ENCODE assay signal across 15 mouse cellular contexts in the genomic region with DNA sequence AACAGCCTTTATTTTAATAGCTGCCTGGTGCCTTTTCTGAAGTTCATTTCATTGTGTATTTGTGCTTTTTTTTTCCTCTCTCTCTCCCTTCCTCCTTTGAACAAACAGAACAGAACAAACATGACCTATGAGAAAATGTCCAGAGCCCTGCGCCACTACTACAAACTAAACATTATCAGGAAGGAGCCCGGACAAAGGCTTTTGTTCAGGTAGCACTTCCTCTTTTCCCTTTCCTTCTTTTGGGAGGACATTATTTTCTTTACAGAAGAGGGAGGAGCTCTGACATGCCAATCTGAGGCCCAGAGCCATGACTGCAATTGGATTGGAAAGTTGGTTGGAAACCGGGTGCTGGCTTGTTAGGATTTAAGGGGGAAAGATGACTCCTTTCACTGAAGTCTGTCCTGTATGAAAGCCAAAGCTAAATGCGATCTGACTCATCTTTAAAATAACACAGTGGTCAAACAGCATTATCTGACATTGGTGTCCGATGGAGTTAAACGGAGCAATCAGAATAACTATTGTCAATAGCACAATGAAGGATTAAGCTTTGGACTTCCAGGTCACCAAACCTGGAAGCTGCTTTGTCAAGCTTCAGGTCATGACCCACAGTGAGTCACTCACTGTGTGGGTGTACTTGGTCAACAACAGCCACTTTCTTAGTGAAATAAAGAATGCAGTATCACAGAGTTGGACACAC.
A peak's percentile ranks its signal among the peaks of the same experiment; 100 is the strongest.
DNase-seq lines count a peak whose midpoint lies in the region; ATAC-seq and TF ChIP-seq lines count a peak whose summit lies in the region.
"Had no signal": no experiment of that assay in that cellular context is flagged by ENCODE, and none has a peak within 500 bp of the region (broad histone marks: within the 10 kb centered on the region; RNA-seq: fewer than 3 reads in every experiment).

No protein-coding gene starts in this region.

- peak; percentile 28 for ATAC-seq in lung, postnatal 0 days
- ATAC-seq in liver, embryonic 12.5 days, result 0 out of 2 replicates have a peak, but pooled peaks have one; percentile 30
- ATAC-seq: forebrain, embryonic 15.5 days; midbrain, embryonic 13.5 days had no signal

- WGBS in heart, embryonic 10.5 days, result 73% methylated on average over 6 of the region's 6 CpGs
- 53% methylated on average over 6 of the region's 6 CpGs for WGBS in lung, postnatal 0 days
- 72% methylated on average over 6 of the region's 6 CpGs for WGBS in liver, embryonic 12.5 days (ENCODE audit: insufficient replicate concordance)

- no peak for DNase-seq in heart, embryonic 10.5 days (ENCODE audit: low spot score)
- DNase-seq in heart, adult 9 months (ENCODE audit: low spot score in 2 of 2), result no peak
- DNase-seq in lung, postnatal 0 days (ENCODE audit: low spot score), result peak; percentile 54
- DNase-seq in lung, postnatal 10 days, result no peak
- no peak for DNase-seq in layer of hippocampus, postnatal 36 days
- DNase-seq in cerebellum, postnatal 25 days, result no peak
- no peak for DNase-seq in thymus, postnatal 4 days
- DNase-seq: cerebellum, adult 8-10 months; kidney, adult 9 months; layer of hippocampus, adult 9-11 months; right cerebral cortex, adult 18-20 months had no signal

- peaks cover 3% of the 10 kb centered on the region; the same call in 1 of the 2 replicates for H3K9me3 ChIP-seq in heart, embryonic 10.5 days
- no peaks in the 10 kb centered on the region for H3K9me3 ChIP-seq in lung, postnatal 0 days (ENCODE audit: low read length)
- no peaks in the 10 kb centered on the region for H3K9me3 ChIP-seq in liver, embryonic 12.5 days (replicated peaks)
- H3K9me3 ChIP-seq: forebrain, embryonic 15.5 days; midbrain, embryonic 13.5 days had no signal

- 0 out of 2 replicates have a peak, but pooled peaks have one; percentile 8 for TF ChIP-seq EP300 in lung, postnatal 0 days (IDR thresholded peaks at IDR 0.05)

- peak overlapping the region; percentile 43; the same call in 1 of the 2 replicates for H3K27ac ChIP-seq in heart, embryonic 10.5 days
- 0 out of 2 replicates have a peak overlapping the region, but pooled peaks have one; percentile 34 for H3K27ac ChIP-seq in lung, postnatal 0 days (ENCODE audit: low read length)
- peak overlapping the region; percentile 40; the same call in 1 of the 2 replicates for H3K27ac ChIP-seq in liver, embryonic 12.5 days
- H3K27ac ChIP-seq: embryonic facial prominence, embryonic 12.5 days; forebrain, embryonic 15.5 days; midbrain, embryonic 13.5 days had no signal

- no peak for TF ChIP-seq CTCF in lung, postnatal 0 days (IDR thresholded peaks at IDR 0.05)

- no peak overlapping the region for H3K9ac ChIP-seq in lung, postnatal 0 days (replicated peaks; ENCODE audit: low read depth)
- H3K9ac ChIP-seq in liver, embryonic 12.5 days, result no peak overlapping the region
- H3K9ac ChIP-seq: embryonic facial prominence, embryonic 12.5 days; forebrain, embryonic 15.5 days; midbrain, embryonic 13.5 days had no signal

- no peaks in the 10 kb centered on the region for H3K27me3 ChIP-seq in heart, embryonic 10.5 days (ENCODE audit: insufficient read depth, poor library complexity, severe bottlenecking)
- no peaks in the 10 kb centered on the region for H3K27me3 ChIP-seq in lung, postnatal 0 days (replicated peaks; ENCODE audit: insufficient read depth, low read length)
- H3K27me3 ChIP-seq in liver, embryonic 12.5 days (replicated peaks), result no peaks in the 10 kb centered on the region
- H3K27me3 ChIP-seq: embryonic facial prominence, embryonic 12.5 days; forebrain, embryonic 15.5 days; midbrain, embryonic 13.5 days had no signal

- no peak overlapping the region for H3K4me3 ChIP-seq in heart, embryonic 10.5 days
- H3K4me3 ChIP-seq in lung, postnatal 0 days (ENCODE audit: low read depth, low read length), result no peak overlapping the region
- no peak overlapping the region for H3K4me3 ChIP-seq in liver, embryonic 12.5 days
- H3K4me3 ChIP-seq: embryonic facial prominence, embryonic 12.5 days; forebrain, embryonic 15.5 days; midbrain, embryonic 13.5 days had no signal

- no peak overlapping the region for H3K4me2 ChIP-seq in lung, postnatal 0 days (replicated peaks; ENCODE audit: low read depth, low read length)
- no peak overlapping the region for H3K4me2 ChIP-seq in liver, embryonic 12.5 days
- H3K4me2 ChIP-seq: embryonic facial prominence, embryonic 12.5 days; forebrain, embryonic 15.5 days; midbrain, embryonic 13.5 days had no signal

- peaks cover 82% of the 10 kb centered on the region for H3K36me3 ChIP-seq in heart, embryonic 10.5 days
- peaks cover 5% of the 10 kb centered on the region; the same call in 1 of the 2 replicates for H3K36me3 ChIP-seq in lung, postnatal 0 days (ENCODE audit: insufficient read depth, low read length)
- peaks cover 78% of the 10 kb centered on the region for H3K36me3 ChIP-seq in liver, embryonic 12.5 days

- H3K4me1 ChIP-seq in heart, embryonic 10.5 days, result no peaks in the 10 kb centered on the region
- H3K4me1 ChIP-seq in lung, postnatal 0 days (ENCODE audit: insufficient read depth, low read depth, low read length), result no peaks in the 10 kb centered on the region
- peaks cover 10% of the 10 kb centered on the region; the same call in 1 of the 2 replicates for H3K4me1 ChIP-seq in liver, embryonic 12.5 days
- H3K4me1 ChIP-seq: embryonic facial prominence, embryonic 12.5 days; forebrain, embryonic 15.5 days; midbrain, embryonic 13.5 days had no signal
